Mouse (Mus musculus): ENCODE measurements around the gene Rmi2.
"Not testable (repeated sequence)": the region's sequence is repeated elsewhere in the genome, so short reads cannot be mapped to it uniquely, and the experiment has no call there.

The Rmi2 gene

GRCm38 (mm10) chr16:10827766-10828460 is 6.9 kb upstream of the Rmi2 start:
- no peak for DNase-seq (ENCODE audit: low read depth)

GRCm38 (mm10) chr16:10828461-10828805 is 6.4 kb upstream of the Rmi2 start:
- no peak for DNase-seq (ENCODE audit: low read depth)

- DNase-seq (ENCODE audit: low read depth) = no peak
These were observed 333 bp upstream of the Rmi2 start for GRCm38 (mm10) chr16:10834542-10834910.

GRCm38 (mm10) chr16:10836388-10836787 is 1.5 kb downstream of the Rmi2 start:
- DNase-seq (ENCODE audit: low read depth) = no peak

- DNase-seq (ENCODE audit: low read depth) = no peak
These were observed 2.4 kb downstream of the Rmi2 start for GRCm38 (mm10) chr16:10837250-10837649.

- no peak for DNase-seq (ENCODE audit: low read depth)
These were observed 3.0 kb downstream of the Rmi2 start for GRCm38 (mm10) chr16:10837903-10838302.

GRCm38 (mm10) chr16:10838487-10839245 is 3.8 kb downstream of the Rmi2 start:
- DNase-seq (ENCODE audit: low read depth) = no peak

- no peak for DNase-seq (ENCODE audit: low read depth)
These were observed 5.2 kb downstream of the Rmi2 start for GRCm38 (mm10) chr16:10840018-10840417.

GRCm38 (mm10) chr16:10842282-10842855 is 7.5 kb downstream of the Rmi2 start:
- no peak for DNase-seq (ENCODE audit: low read depth)

- no peak for DNase-seq (ENCODE audit: low read depth)
These were observed 8.8 kb downstream of the Rmi2 start for GRCm38 (mm10) chr16:10843486-10844318.

GRCm38 (mm10) chr16:10844319-10844670 is 9.4 kb downstream of the Rmi2 start:
- DNase-seq (ENCODE audit: low read depth) = no peak

- DNase-seq (ENCODE audit: low read depth) = no peak
These were observed 11.1 kb downstream of the Rmi2 start for GRCm38 (mm10) chr16:10845952-10846351.

- peak; percentile 88 for DNase-seq (ENCODE audit: low read depth)
These were observed 11.6 kb downstream of the Rmi2 start for GRCm38 (mm10) chr16:10846503-10846902.

GRCm38 (mm10) chr16:10849965-10850861 is 15.4 kb downstream of the Rmi2 start:
- DNase-seq (ENCODE audit: low read depth) = peak; percentile 92

- peak; percentile 84 for DNase-seq (ENCODE audit: low read depth)
These were observed 16.0 kb downstream of the Rmi2 start for GRCm38 (mm10) chr16:10850905-10851304.

- not testable (repeated sequence) for DNase-seq (ENCODE audit: low read depth)
These were observed 17.4 kb downstream of the Rmi2 start for GRCm38 (mm10) chr16:10852216-10852615.

- DNase-seq (ENCODE audit: low read depth) = no peak
These were observed 24.9 kb downstream of the Rmi2 start for GRCm38 (mm10) chr16:10859726-10860245.

GRCm38 (mm10) chr16:10861408-10861807 is 26.5 kb downstream of the Rmi2 start:
- no peak for DNase-seq (ENCODE audit: low read depth)

GRCm38 (mm10) chr16:10864833-10865591 is 30.2 kb downstream of the Rmi2 start:
- DNase-seq (ENCODE audit: low read depth) = no peak

- DNase-seq (ENCODE audit: low read depth) = no peak
These were observed 30.7 kb downstream of the Rmi2 start for GRCm38 (mm10) chr16:10865592-10865987.
